Mouse (Mus musculus) left cerebral cortex, postnatal 14 days (tissue): ENCODE results near the gene Pex5l. TPM values are rescaled to one million over a fixed set of nuclear protein-coding genes. Genes with fewer than 3 reads are reported as not detected.

Source experiments
- DNase-seq, 2 experiments: peaks; one replicate each; pipeline ENCODE4 v3.0.0; 2021 to 2022; ENCODE audit warnings: low spot score in 2 of 2, mixed read lengths in 1 of 2
- intact Hi-C: fragments of 180-260 bp; cut with DNase I; formaldehyde crosslinking; loops from one replicate; pipeline ENCODE4 v1.15.1; 2025
- total RNA-seq, 2 experiments: library from RNA; stranded (reverse); gene quantifications; 2 replicates each; pipeline ENCODE4 v1.2.3; 2021

Gene Pex5l
- total RNA-seq, 2 experiments from 2014 or later: 178 to 182 TPM

GRCm38 (mm10) chr3:32970257-32970656 is 172.8 kb downstream of the Pex5l start:
- no peak for DNase-seq
- intact Hi-C loops: no loop called here

- intact Hi-C loops: no loop called here
- no peak for DNase-seq
Observed at GRCm38 (mm10) chr3:32968671-32969425, 174.2 kb downstream of the Pex5l start.

- DNase-seq: peak; percentile 35 to 45
- intact Hi-C loops: no loop called here
Observed at GRCm38 (mm10) chr3:32965528-32965927, 177.5 kb downstream of the Pex5l start.

- DNase-seq: no peak
- intact Hi-C loops: no loop called here
Observed at GRCm38 (mm10) chr3:32961494-32961893, 181.6 kb downstream of the Pex5l start.

- DNase-seq: no peak
- intact Hi-C loops: no loop called here
Observed at GRCm38 (mm10) chr3:32951382-32951781, 191.7 kb downstream of the Pex5l start.

GRCm38 (mm10) chr3:32947486-32947885 is 195.6 kb downstream of the Pex5l start:
- no peak for DNase-seq
- intact Hi-C loops: no loop called here

- DNase-seq: no peak
- intact Hi-C loops: no loop called here
Observed at GRCm38 (mm10) chr3:32939802-32940501, 203.1 kb downstream of the Pex5l start.

GRCm38 (mm10) chr3:32924168-32924567 is 218.9 kb downstream of the Pex5l start:
- intact Hi-C loops: no loop called here
- no peak for DNase-seq

GRCm38 (mm10) chr3:32910071-32910551 is 232.9 kb downstream of the Pex5l start:
- intact Hi-C loops: loop anchor here (2.0 kb wide), 1 partner anchor 881 kb away; no protein-coding TSS in a partner anchor
- DNase-seq: peak; percentile 52 to 59

GRCm38 (mm10) chr3:32908400-32908799 is 234.6 kb downstream of the Pex5l start:
- no peak for DNase-seq
- intact Hi-C loops: no loop called here

- no peak for DNase-seq
- intact Hi-C loops: no loop called here
Observed at GRCm38 (mm10) chr3:32905850-32906779, 236.9 kb downstream of the Pex5l start.

GRCm38 (mm10) chr3:32904599-32904998 is 238.4 kb downstream of the Pex5l start:
- intact Hi-C loops: no loop called here
- DNase-seq: no peak

- DNase-seq: no peak
- intact Hi-C loops: no loop called here
Observed at GRCm38 (mm10) chr3:32903462-32903861, 239.6 kb downstream of the Pex5l start.
